Mouse (Mus musculus): ENCODE results near the gene 4930544G11Rik.

4930544G11Rik gene

DNA sequence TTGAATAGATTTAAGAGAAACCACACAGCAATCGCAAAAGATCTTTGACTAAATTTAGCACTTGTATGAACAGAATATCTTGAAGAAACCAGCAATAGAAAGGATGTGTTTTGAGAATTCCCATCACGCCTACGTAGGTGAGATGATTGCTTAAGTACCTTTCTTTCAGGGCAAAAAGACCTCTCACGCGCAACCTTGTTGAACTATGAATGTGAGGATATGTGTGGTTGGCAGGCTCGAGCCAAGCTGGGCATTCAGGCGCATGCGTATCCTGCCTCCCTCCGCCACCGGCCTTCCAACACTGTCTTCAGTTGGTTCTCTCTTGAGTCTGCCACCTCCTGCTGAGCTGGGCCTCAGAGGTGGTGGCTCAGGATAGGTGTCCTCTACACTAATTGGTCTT lies at the start of gene 4930544G11Rik:
Gene 4930544G11Rik, plus strand, starts transcription at position 301 of the 400 bp plus-strand sequence.
- DNase-seq (ENCODE audit: low spot score): no peak

DNA sequence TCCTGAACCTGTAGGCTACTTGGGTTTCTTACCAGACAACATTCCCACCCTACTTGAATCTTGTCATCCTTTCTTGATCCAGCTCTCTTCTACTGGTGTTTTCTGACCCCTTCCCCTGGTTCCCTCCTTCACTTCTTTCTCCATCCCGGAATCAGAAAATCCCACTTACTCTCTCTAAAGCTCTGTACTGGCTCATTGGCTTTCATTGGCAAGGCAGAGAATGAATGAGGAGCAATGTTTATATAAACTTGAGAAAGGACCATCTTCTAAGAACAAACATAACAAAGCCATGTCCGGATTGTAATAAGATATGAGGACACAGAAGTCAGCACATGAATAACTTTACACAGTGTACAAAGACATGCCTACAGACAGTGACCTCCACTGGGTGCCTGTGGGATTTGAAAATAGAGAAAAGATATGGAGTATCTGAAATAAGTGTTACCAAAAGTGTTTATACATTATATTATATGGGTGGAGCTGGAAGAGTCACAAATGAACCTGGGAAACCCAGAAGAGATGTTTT lies 45.7 kb upstream of the 4930544G11Rik start:
- no peak for DNase-seq (ENCODE audit: low spot score)

DNA sequence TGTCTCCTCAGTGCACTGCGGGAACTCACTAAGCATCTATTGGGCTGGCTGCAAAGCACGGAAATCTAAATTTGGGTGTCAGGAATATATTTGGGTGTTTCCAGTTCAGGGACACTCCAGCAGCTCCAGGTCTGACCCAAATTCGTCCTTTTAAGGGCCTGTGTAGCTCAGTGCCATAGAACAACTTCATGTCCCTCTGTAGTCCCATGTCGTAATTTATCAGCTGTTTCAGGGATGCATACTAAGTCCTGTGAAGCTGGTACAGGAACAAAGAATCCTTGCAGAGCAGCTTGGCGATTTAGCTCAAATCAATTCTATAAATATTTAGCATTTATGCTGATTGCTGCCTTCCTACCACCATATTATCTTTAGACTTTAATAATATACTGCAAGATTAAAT lies 37.0 kb upstream of the 4930544G11Rik start:
- DNase-seq (ENCODE audit: low spot score): no peak

DNA sequence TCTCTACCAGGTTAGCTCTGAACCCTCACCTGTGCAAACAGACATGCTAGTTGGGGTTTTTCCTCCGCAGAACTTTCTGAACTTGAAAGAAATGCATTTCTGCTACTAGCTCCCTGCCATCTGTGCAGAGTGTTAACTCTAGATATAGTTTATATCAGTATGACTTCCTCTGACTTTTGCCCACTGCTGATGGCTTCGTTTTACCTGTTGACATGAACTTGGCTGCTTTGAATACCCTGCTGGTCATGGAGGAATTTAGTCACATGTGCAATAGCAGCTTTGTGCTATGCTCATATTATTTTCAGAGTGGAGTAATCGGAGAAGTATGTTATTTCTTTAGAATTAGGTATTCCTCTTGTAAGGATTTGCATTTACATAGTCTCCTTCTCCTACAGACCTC lies 30.7 kb upstream of the 4930544G11Rik start:
- DNase-seq (ENCODE audit: low spot score): no peak

DNA sequence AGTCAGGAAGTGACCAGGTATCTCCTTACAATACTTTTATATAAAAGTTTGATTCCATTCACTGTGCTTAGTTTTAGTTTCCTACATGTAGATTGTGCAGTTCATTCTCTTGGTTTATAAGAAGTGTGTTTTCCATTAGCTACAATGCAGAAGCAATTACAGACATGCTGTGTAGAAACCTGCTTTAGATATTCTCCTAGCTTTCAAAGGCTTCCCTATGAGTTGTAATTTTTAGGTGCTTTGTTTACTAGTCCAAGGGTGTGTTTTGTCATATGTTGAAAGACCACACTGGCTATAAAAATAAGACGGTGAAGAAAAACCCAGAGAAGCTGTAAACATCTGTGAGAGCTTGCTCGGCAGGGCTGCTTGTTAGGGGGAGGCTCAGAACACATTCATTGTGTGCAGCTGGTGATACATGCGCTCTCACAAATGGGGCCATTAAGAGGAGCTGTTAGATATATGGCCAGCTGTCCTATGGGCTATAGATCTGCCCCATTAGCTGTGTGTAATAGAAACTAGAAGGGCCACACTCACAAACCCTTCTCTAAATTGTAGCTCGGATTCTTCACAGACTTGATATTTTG lies 28.8 kb upstream of the 4930544G11Rik start:
- no peak for DNase-seq (ENCODE audit: low spot score)

DNA sequence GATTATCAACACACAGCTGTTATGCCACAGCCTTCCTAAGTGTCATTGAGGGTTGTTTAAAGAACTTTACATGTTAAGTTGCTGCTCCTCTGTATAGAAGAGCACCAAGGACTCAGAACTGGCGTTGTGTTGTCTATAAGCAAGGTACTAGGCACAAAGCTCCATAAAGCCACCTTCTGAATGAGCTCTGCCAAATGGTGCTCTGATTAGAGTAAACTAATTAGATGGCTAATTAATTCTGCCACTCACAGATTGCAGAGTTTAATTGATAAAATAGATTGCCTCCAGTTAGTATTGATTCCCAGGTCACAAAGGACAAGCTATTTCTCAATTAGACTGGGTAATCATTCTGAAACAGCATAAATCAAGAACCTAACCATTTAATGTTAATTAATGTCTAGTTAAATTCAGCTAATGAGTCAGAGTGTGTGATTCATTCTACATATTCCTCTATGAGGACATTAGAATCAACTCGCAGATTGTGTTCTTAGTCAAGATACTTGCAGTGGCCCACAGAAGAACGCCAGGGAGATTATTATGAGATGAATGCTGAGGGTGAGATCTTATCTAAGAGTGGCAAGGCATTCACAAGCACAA lies 26.6 kb upstream of the 4930544G11Rik start:
- DNase-seq (ENCODE audit: low spot score): no peak

DNA sequence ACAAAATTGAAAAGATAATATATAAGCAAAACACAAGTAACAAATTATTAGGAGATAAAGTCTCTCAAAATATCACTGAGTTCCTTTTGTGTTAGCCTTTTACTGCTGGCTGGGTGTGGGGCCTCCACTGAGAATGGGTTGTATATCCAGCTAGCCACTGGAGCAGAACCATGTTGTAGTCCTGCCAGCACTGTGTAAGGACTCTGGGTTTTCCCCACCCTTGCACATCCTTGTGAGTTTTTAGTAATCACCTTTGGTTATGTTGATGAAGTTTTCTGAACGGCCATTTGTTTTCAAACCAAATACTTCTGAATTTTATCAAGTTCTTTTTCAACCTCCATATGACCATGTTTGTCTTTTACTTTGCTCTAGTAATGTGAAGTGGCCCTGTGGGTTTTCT lies 21.9 kb upstream of the 4930544G11Rik start:
- no peak for DNase-seq (ENCODE audit: low spot score)

DNA sequence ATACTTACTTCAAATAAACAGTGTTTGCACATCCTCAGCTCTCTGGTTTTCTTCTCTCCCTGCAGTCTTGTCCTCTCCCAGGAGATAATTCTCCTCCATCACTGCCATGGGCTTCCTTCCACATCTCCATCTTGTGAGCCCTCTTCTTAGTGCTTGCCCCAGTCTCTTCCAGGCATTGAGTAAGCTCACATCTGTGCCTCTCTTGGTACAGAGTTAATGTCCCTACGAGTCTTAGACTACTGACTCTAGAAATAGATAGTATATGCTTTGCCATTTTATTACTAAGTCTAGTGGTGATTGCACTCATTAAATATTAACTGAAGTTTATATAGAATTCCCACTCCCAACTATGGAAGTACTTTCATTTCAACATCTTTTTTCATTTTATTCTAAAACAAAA lies 19.6 kb upstream of the 4930544G11Rik start:
- DNase-seq (ENCODE audit: low spot score): no peak

DNA sequence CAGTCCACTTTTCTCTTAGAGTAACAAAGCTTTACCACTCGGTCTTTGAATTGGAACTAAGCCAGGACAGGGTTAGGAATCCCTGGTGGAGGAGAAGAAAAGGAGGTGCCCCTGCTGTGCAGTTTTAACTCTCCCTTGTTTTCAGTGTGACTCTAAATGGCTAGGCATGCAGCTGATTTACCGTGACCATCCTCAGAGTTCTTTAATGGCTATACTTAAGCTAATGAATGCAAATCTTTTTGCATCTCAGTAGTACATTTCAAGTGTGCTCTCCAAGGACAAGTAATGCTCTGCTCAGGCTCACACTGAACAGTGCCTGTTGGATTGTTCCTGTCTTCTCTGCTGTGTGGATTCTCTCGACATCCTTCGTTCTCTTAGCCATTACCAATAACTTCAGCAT lies 19.2 kb upstream of the 4930544G11Rik start:
- DNase-seq (ENCODE audit: low spot score): no peak

DNA sequence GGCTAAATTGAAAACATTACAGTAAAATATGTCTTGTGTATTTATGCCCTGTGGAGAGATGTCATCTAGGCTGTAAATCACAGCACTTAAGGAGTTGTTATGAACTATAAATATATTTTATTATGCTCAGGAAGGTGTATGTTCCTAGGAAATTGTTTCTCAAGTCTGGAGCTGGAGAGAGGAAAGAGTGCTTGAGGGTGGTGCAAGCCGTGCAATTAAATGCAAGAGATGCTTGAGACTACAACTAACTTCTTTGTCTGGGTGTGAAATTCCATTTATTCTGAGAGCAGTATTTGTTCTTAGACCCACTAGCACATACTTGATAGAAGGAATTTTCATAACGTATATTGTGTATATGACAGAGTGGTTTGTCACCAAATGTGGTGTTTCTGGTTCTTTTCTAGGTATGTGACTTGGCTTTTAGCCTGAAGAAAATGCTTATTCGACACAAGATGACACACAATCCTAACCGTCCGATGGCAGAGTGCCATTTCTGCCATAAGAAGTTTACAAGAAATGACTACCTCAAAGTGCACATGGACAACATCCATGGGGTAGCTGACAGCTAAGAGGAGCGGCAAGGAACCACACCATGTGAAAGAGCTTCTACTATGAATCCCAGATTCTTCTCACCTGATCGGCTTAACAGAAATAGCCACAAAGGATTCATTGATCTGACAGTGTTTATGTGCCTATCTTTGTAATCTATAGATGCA lies 16.7 kb upstream of the 4930544G11Rik start:
- no peak for DNase-seq (ENCODE audit: low spot score)

DNA sequence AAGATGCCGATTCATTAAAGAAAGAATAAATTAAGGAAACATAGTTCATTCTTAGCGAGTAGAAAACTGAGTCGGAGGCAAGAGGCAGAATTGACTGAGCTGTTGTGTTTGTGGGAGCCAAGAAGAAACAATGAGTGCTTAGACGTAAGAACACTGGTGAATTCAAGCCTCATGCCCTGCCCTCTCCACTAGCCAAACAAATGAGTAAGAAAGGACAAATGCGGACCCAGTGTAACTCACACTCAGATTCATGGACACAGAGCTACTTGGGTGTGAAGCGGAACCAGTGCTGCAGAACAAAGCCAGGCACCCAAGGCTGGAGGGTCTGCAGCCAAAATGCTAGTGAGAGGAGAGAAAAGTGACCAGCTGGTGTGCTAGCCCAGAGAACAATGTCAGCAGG lies 1.9 kb upstream of the 4930544G11Rik start:
- DNase-seq (ENCODE audit: low spot score): no peak

DNA sequence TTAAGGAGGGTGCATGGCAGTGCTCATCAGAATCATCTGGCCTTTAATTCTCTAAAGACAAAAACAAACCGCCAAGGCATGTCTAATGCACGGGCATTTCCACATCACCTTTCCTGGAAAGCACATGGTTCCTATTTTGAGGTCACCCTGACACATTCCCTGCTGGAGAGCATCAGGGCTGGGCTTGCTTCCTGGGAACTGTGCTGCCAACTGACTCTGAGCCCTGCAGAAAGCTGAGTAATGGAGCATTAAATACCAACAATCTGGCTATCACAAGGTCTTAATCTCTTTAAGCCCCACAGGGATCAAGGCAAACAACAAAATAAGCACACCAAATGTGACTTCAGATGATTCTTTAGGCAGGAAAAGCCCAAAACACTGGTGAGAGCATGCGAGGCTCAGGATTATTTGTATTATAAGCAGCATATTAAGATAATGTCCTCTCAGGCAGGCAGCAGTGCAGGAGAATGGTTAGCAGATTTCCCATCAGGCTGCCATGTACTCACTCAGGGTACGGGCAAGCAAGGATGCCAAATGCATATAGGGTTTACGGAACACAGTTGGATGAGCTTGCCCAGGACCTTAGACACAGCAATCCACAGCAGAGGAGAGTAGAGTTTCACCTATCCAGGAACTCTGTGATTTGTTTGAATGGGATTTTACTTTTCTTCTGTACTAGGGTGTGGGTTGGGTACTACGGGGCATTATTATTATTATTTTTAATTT lies 17.1 kb downstream of the 4930544G11Rik start:
- no peak for DNase-seq (ENCODE audit: low spot score)

DNA sequence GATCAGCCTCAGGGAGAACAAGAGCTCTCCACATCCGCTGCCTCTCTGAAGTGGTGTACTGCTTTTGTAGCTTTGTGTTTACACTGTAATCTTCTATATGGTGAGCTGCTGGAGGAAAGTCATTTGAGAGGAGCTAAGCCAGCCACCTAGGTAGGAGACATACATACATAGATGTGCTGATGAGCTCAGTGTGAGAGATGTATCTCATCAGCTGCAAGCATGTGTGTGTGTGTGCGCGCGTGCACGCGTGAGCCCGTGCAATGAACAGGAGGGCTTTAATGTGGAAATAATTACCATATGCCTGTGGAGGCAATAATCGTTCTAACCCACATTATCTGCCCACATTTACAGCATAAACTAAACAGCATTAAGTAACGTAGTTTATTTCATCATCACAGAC lies 18.0 kb downstream of the 4930544G11Rik start:
- DNase-seq (ENCODE audit: low spot score): no peak

DNA sequence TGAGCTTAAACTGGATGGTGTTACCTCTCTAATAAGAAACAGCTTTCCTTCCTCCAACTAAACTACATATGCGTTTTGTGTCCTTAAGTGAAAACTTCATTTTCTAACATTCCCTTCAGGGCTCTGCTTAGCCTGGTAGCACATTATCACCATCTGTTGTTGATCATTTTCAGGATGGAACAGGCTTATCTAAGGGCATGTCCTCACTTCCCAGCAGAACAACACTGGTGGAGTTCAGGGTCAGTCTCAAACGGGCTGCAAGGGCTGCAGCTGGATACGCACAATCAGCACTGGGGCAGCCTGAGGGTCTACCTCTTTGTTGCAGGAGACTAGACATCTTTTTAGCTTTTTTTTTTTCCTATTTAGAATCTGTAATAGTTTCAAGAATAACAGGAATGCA lies 39.7 kb downstream of the 4930544G11Rik start:
- DNase-seq (ENCODE audit: low spot score): no peak

DNA sequence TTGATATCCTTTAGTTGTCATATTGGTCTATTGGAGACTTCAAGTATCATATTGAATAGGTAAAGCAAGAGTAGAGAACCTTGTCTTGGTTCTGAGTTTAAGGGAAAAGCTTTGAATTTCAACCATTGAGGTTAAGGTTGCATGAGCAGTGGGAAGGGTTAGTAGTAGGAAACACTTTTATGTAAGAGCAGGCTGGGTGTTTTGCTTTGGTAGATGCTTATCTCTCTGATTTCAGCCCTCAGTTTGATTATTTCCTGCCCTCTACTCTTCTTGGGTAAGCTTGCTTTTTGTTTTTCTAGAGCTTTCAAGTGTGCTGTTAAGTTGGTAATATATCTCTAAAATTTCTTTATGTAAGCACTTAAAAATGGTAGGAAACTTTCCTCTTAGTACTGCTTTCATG lies 45.9 kb downstream of the 4930544G11Rik start:
- no peak for DNase-seq (ENCODE audit: low spot score)
